Mouse (Mus musculus): ENCODE data around the gene Snrpa1. TPM values are rescaled to one million over a fixed set of nuclear protein-coding genes. Genes with fewer than 3 reads are reported as not detected.

Gene Snrpa1
- polyA plus RNA-seq, 1 experiment from 2014 or later: 90.0 TPM

DNA sequence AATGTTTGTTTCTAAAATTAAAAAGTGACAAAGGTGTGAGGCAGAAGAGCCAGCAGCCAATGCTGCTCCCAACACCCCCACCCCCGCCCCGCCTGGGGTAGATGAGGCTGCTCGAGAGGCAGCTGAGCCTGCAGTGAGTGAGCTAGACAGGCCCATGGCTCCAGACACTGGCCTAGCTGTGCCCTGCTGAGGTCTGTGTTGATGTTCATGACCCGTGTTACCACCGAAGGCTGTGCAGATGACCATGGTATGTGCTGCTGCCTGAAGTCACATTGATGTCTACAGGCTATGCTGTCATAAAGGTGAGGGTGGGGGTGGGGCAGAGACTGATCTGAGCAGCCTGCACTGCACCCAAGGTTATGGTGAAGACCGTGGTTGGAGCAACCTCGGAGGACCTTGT lies 40.0 kb downstream of the Snrpa1 start:
- 79% methylated on average over 7 of the region's 7 CpGs for WGBS
- no peak for ATAC-seq (ENCODE audit: insufficient number of reproducible peaks, insufficient read depth, low FRiP score, low read depth)
- Histone ChIP-seq H3K4me3 (ENCODE audit: control insufficient read depth in 1 of 2, insufficient read depth in 1 of 2, low read depth in 1 of 2, low read length in 2 of 2) (no peak overlapping the region), H3K36me3 (ENCODE audit: control insufficient read depth, insufficient read depth, low read length) (no peaks in the 10 kb centered on the region), H3K4me2 (ENCODE audit: low read length) (no peak overlapping the region), H3K27ac (replicated peaks in 1 of 2; ENCODE audit: control insufficient read depth in 1 of 2, insufficient read depth in 1 of 2, low read depth in 2 of 2, low read length in 2 of 2) (no peak overlapping the region), H3K9ac (ENCODE audit: low read length) (no peak overlapping the region), H3K27me3 (ENCODE audit: control insufficient read depth, insufficient read depth, low read length) (no peaks in the 10 kb centered on the region), H3K9me3 (ENCODE audit: control insufficient read depth, low read length) (no peaks in the 10 kb centered on the region), H3K4me1 (ENCODE audit: control insufficient read depth in 2 of 2, insufficient read depth in 2 of 2, low read length in 2 of 2) (no peaks in the 10 kb centered on the region)

DNA sequence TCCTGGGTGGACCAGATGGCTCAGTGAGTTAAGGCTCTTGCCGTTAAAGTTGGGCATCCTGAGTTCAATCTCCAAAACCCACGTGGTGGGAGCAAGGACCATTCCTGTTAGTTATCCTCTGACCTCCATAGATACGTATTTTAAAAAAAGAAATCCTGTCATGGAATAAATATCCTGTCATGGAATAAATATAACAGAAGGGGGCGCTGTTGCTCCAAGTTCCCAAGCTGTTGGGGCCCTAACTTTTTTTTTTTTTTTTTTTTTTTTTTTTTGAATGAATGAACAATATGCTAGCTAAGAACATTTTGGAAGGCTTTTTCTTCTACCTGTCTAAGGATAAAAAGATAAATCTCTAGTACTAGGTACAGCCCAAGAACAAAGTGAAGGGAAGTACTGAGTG lies 43.1 kb downstream of the Snrpa1 start:
- Histone ChIP-seq H3K27me3 (ENCODE audit: control insufficient read depth, insufficient read depth, low read length) (no peaks in the 10 kb centered on the region), H3K9me3 (ENCODE audit: control insufficient read depth, low read length) (no peaks in the 10 kb centered on the region), H3K4me3 (ENCODE audit: control insufficient read depth in 1 of 2, insufficient read depth in 1 of 2, low read depth in 1 of 2, low read length in 2 of 2) (no peak overlapping the region), H3K4me2 (ENCODE audit: low read length) (no peak overlapping the region), H3K4me1 (ENCODE audit: control insufficient read depth in 2 of 2, insufficient read depth in 2 of 2, low read length in 2 of 2) (peaks cover 2 to 4% of the 10 kb centered on the region in 2 experiments; a peak in 1 of 4 replicates), H3K27ac (replicated peaks in 1 of 2; ENCODE audit: control insufficient read depth in 1 of 2, insufficient read depth in 1 of 2, low read depth in 2 of 2, low read length in 2 of 2) (no peak overlapping the region), H3K9ac (ENCODE audit: low read length) (no peak overlapping the region), H3K36me3 (ENCODE audit: control insufficient read depth, insufficient read depth, low read length) (no peaks in the 10 kb centered on the region)
- ATAC-seq (ENCODE audit: insufficient number of reproducible peaks, insufficient read depth, low FRiP score, low read depth): no peak
- WGBS: 5% methylated on average over 4 of the region's 4 CpGs

DNA sequence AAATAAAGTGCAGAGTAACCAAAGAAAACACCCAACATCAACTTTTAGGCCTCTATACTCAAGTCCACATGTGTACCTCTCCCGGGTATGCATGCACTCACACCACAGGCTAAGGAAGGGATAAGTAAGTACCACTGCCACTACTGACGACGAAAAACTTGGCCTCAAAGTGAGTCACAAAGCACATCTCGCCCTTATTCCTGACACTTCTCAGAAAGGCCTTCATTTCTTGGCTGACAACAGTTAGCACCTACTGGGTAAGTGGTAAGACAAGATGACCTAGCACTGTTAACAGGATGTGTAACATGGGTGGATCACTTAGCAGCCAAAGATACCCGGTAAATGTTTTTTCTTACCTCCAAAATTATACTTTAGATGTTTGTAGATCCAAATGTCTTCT lies 45.7 kb downstream of the Snrpa1 start:
- ATAC-seq (ENCODE audit: insufficient number of reproducible peaks, insufficient read depth, low FRiP score, low read depth): no peak
- Histone ChIP-seq H3K27me3 (ENCODE audit: control insufficient read depth, insufficient read depth, low read length) (no peaks in the 10 kb centered on the region), H3K4me1 (ENCODE audit: control insufficient read depth in 2 of 2, insufficient read depth in 2 of 2, low read length in 2 of 2) (peaks cover 2 to 7% of the 10 kb centered on the region in 2 experiments; a peak in 1 of 4 replicates), H3K27ac (replicated peaks in 1 of 2; ENCODE audit: control insufficient read depth in 1 of 2, insufficient read depth in 1 of 2, low read depth in 2 of 2, low read length in 2 of 2) (no peak overlapping the region), H3K9ac (ENCODE audit: low read length) (no peak overlapping the region), H3K4me3 (ENCODE audit: control insufficient read depth in 1 of 2, insufficient read depth in 1 of 2, low read depth in 1 of 2, low read length in 2 of 2) (no peak overlapping the region), H3K9me3 (ENCODE audit: control insufficient read depth, low read length) (no peaks in the 10 kb centered on the region), H3K4me2 (ENCODE audit: low read length) (no peak overlapping the region), H3K36me3 (ENCODE audit: control insufficient read depth, insufficient read depth, low read length) (no peaks in the 10 kb centered on the region)
- 89% methylated on average over 5 of the region's 5 CpGs for WGBS

DNA sequence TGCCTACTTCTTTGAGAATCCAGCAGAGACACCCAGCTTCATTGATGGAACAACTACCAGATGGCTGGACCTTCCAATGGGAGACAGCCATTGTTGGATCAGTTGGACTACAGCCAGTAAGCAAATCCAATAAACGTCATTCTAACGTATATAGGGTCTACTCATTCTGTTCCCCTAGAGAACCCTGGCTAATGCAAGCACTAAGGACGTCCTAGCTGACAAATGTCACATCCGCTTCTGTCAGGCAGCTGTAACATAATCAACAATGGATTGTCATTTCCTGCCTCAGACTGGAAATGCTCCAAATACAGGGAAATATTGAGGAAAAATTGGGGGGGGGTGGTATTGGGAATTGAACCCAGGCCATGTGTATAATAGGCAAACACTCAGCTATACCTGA lies 47.0 kb downstream of the Snrpa1 start:
- Histone ChIP-seq H3K4me2 (ENCODE audit: low read length) (no peak overlapping the region), H3K36me3 (ENCODE audit: control insufficient read depth, insufficient read depth, low read length) (no peaks in the 10 kb centered on the region), H3K27me3 (ENCODE audit: control insufficient read depth, insufficient read depth, low read length) (no peaks in the 10 kb centered on the region), H3K9me3 (ENCODE audit: control insufficient read depth, low read length) (no peaks in the 10 kb centered on the region), H3K9ac (ENCODE audit: low read length) (no peak overlapping the region), H3K27ac (replicated peaks in 1 of 2; ENCODE audit: control insufficient read depth in 1 of 2, insufficient read depth in 1 of 2, low read depth in 2 of 2, low read length in 2 of 2) (no peak overlapping the region), H3K4me3 (ENCODE audit: control insufficient read depth in 1 of 2, insufficient read depth in 1 of 2, low read depth in 1 of 2, low read length in 2 of 2) (no peak overlapping the region), H3K4me1 (ENCODE audit: control insufficient read depth in 2 of 2, insufficient read depth in 2 of 2, low read length in 2 of 2) (peaks cover 2 to 8% of the 10 kb centered on the region in 2 experiments; a peak in 1 of 4 replicates)
- no peak for ATAC-seq (ENCODE audit: insufficient number of reproducible peaks, insufficient read depth, low FRiP score, low read depth)
- 46% methylated on average over 4 of the region's 4 CpGs for WGBS

DNA sequence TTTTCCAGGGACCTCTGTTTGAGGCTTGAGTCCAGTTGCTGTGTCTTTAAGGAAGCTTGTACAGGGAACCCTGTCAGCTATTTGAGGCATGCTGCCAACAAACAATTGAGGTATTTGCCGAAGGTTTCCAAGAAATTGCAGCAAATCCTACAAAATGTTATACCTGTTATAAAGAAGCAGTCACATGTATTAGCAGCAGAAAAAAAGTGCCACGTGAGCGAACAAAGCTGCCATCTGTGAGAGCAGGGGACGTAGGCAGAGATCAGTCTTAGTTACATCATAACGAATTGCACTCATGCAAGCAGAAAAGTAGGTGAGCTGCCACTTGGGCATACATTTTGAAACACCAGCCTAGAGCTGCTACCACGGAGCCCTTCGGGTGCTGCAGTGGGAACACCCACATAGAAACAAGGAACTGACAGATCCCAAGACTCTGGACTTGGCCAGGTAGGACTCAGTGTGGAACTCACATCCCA lies 47.8 kb downstream of the Snrpa1 start:
- Histone ChIP-seq H3K9ac (ENCODE audit: low read length) (no peak overlapping the region), H3K4me3 (ENCODE audit: control insufficient read depth in 1 of 2, insufficient read depth in 1 of 2, low read depth in 1 of 2, low read length in 2 of 2) (no peak overlapping the region), H3K4me2 (ENCODE audit: low read length) (no peak overlapping the region), H3K4me1 (ENCODE audit: control insufficient read depth in 2 of 2, insufficient read depth in 2 of 2, low read length in 2 of 2) (peaks cover 2 to 14% of the 10 kb centered on the region in 2 experiments; a peak in 2 of 4 replicates), H3K27me3 (ENCODE audit: control insufficient read depth, insufficient read depth, low read length) (no peaks in the 10 kb centered on the region), H3K36me3 (ENCODE audit: control insufficient read depth, insufficient read depth, low read length) (no peaks in the 10 kb centered on the region), H3K27ac (replicated peaks in 1 of 2; ENCODE audit: control insufficient read depth in 1 of 2, insufficient read depth in 1 of 2, low read depth in 2 of 2, low read length in 2 of 2) (0 out of 4 replicates have a peak overlapping the region, but pooled peaks of 1 of the 2 experiments have one; percentile 28), H3K9me3 (ENCODE audit: control insufficient read depth, low read length) (no peaks in the 10 kb centered on the region)
- WGBS: 69% methylated on average over 7 of the region's 7 CpGs
- no peak for ATAC-seq (ENCODE audit: insufficient number of reproducible peaks, insufficient read depth, low FRiP score, low read depth)

DNA sequence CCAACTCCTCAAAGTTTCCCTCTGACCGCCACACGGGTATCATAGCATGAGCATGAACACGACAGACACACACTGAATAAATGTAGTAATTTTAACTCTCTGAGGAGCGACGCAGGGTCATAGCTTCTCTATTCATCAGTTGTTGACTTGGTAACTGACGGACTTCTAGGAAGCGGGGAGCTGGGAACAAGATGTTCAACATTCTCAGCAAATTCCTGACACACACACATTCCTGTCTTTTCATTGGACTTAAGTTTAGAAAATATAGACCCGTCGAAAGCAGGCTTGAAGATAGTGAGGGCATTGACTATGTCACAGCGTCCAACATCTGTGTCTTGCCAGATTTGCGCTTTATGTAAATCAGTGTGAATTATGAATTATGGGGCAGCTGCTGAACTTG lies 48.4 kb downstream of the Snrpa1 start:
- Histone ChIP-seq H3K27me3 (ENCODE audit: control insufficient read depth, insufficient read depth, low read length) (no peaks in the 10 kb centered on the region), H3K4me2 (ENCODE audit: low read length) (no peak overlapping the region), H3K36me3 (ENCODE audit: control insufficient read depth, insufficient read depth, low read length) (no peaks in the 10 kb centered on the region; the same call in 1 of the 2 replicates), H3K9ac (ENCODE audit: low read length) (no peak overlapping the region), H3K4me1 (ENCODE audit: control insufficient read depth in 2 of 2, insufficient read depth in 2 of 2, low read length in 2 of 2) (peaks cover 2 to 14% of the 10 kb centered on the region in 2 experiments; a peak in 2 of 4 replicates), H3K4me3 (ENCODE audit: control insufficient read depth in 1 of 2, insufficient read depth in 1 of 2, low read depth in 1 of 2, low read length in 2 of 2) (no peak overlapping the region), H3K27ac (replicated peaks in 1 of 2; ENCODE audit: control insufficient read depth in 1 of 2, insufficient read depth in 1 of 2, low read depth in 2 of 2, low read length in 2 of 2) (no peak overlapping the region), H3K9me3 (ENCODE audit: control insufficient read depth, low read length) (no peaks in the 10 kb centered on the region)
- ATAC-seq (ENCODE audit: insufficient number of reproducible peaks, insufficient read depth, low FRiP score, low read depth): no peak
- WGBS: 52% methylated on average over 11 of the region's 11 CpGs

DNA sequence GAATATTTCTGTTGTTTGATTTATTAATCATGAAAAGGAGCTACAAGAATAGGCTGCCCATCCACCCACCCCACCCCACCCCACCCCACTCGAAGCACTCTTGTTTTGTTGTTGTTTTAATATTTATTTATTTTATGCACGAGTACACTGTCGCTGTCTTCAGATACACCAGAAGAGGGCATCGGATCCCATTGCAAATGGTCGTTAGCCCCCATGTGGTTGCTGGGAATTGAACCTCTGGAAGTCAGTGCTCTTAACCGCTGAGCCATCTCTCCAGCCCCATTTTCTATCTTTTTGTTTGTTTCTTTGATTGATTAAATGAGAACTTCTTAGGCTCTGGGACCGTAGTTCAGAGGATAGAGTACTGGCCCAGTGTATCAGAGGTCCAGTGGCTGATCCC lies 49.1 kb downstream of the Snrpa1 start:
- 12% methylated on average over 7 of the region's 7 CpGs for WGBS
- H3K4me2 ChIP-seq (ENCODE audit: low read length): no peak overlapping the region
- no peak overlapping the region for H3K27ac ChIP-seq (replicated peaks in 1 of 2; ENCODE audit: control insufficient read depth in 1 of 2, insufficient read depth in 1 of 2, low read depth in 2 of 2, low read length in 2 of 2)
- no peak overlapping the region for H3K4me3 ChIP-seq (ENCODE audit: control insufficient read depth in 1 of 2, insufficient read depth in 1 of 2, low read depth in 1 of 2, low read length in 2 of 2)
- ATAC-seq (ENCODE audit: insufficient number of reproducible peaks, insufficient read depth, low FRiP score, low read depth): no peak
- H3K27me3 ChIP-seq (ENCODE audit: control insufficient read depth, insufficient read depth, low read length): no peaks in the 10 kb centered on the region
- no peaks in the 10 kb centered on the region for H3K9me3 ChIP-seq (ENCODE audit: control insufficient read depth, low read length)
- H3K4me1 ChIP-seq (ENCODE audit: control insufficient read depth in 2 of 2, insufficient read depth in 2 of 2, low read length in 2 of 2): peaks cover 4 to 17% of the 10 kb centered on the region in 2 experiments; a peak in 3 of 4 replicates
- peaks cover 3% of the 10 kb centered on the region; the same call in 1 of the 2 replicates for H3K36me3 ChIP-seq (ENCODE audit: control insufficient read depth, insufficient read depth, low read length)
- no peak overlapping the region for H3K9ac ChIP-seq (ENCODE audit: low read length)

All from heart, embryonic 14.5 days (tissue).